Mouse (Mus musculus): ENCODE measurements around the gene Gm17783. TPM values are rescaled to one million over a fixed set of nuclear protein-coding genes. Genes with fewer than 3 reads are reported as not detected.
"Not testable (repeated sequence)": the region's sequence is repeated elsewhere in the genome, so short reads cannot be mapped to it uniquely, and the experiment has no call there.

The Gm17783 gene
- polyA plus RNA-seq (2012; rRNA removed) = not detected in 2 replicates

DNA sequence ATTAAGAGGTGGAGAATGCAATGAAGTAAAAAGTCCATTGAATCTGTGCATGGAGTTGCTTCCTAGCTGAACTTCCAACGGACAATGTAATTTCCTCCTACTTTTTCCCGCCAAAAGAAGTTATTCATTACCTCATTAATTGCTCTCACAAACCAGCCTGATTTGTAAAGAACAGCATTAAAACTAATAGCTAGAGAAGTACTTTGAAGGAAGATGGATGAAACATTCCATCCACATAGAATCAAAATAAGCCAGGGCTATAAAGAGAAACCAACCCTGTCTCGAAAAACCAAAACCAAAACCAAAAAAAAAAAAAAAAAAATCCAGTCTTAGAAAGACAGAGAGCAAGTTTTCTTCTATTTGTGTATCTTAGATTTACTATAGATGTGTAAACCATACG is at the start of gene Gm17783:
Gm17783 (minus strand) TSS at position 101 of the 400 bp plus-strand sequence.
- no peak for DNase-seq (ENCODE audit: low spot score)

DNA sequence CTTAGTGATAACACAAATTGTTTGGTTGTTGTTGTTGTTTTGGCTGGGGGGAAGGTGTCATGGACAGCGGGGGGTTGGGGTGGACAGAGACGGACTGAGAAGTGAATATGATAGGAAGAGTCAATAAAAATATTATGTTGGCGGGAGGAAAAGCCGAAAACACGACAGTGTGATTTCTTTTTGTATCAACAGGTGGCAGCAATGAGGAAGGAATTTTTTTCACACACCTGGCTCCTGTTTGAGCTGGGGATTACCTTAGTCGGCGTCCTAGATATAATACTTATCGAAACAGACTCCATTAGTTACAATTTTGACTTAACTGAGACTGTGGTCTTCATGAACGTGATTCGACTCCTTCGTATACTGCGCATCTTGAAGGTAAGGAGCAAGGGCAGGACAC is 48.0 kb upstream of the Gm17783 start:
- DNase-seq (ENCODE audit: low spot score) = no peak

DNA sequence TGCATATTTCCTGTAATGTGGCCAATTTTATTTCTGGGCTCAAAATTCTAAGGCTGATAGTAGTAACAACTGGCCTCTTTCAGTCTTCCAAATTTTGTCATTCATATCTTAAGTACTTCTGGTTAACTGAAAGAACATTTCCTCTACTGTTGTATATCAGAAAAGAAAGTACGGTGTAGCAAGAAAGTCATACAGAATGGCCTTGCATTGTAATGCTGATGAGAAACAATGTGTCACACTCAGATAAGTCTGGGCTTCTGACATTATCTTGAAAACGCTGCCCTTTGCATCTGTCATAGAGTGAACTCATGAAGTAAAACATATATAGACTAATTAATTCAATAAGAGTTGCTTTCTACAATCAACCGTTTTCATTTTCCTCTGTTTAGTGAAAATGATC is 40.5 kb upstream of the Gm17783 start:
- no peak for DNase-seq (ENCODE audit: low spot score)

- DNase-seq (ENCODE audit: low spot score) = no peak
Measured at GRCm38 (mm10) chr16:45561747-45562146, 29.9 kb upstream of the Gm17783 start.

GRCm38 (mm10) chr16:45551579-45551978 is 19.7 kb upstream of the Gm17783 start:
- DNase-seq (ENCODE audit: low spot score) = no peak

GRCm38 (mm10) chr16:45547982-45548381 is 16.1 kb upstream of the Gm17783 start:
- no peak for DNase-seq (ENCODE audit: low spot score)

DNA sequence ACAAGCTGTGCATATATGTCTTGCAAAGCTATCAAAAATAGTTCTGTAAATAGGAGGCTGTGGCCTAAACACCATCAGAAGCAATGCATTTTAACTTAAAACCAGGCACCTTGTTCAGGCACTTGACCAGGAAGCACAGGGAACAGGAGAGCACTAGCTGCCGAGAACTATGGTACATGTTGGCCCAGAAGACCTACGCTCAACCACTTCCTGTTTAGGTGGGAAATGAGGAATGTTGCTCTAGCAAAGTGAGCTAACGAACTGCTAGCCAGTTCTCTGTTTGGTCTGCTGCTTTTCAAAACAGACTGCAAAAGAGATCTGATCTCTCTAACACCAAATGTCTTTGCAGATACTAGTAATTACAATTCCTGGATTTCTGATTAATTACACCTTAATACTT is 12.5 kb upstream of the Gm17783 start:
- no peak for DNase-seq (ENCODE audit: low spot score)

DNA sequence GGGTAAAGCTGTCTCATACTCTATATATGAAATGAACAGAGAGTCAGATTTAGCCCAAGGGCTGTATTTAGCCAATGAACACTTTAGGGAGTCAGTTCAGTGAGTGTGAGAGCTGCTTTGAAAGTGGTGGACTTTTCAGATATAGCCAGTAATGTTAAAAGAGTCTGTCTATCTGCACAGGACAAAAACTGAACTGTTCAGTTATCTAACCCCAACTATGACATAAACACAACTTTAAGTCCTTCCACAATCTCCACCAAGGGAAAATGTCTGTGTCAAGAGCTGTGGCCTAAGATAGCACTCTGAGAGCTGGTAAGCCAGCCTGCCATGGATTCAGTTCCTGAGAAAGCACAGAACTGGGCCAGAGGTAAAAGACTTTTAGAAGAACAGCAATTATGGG is 10.3 kb upstream of the Gm17783 start:
- no peak for DNase-seq (ENCODE audit: low spot score)

GRCm38 (mm10) chr16:45538342-45538741 is 6.5 kb upstream of the Gm17783 start:
- not testable (repeated sequence) for DNase-seq (ENCODE audit: low spot score)

GRCm38 (mm10) chr16:45535009-45535408 is 3.2 kb upstream of the Gm17783 start, which contains the start of gene Slc9c1:
Slc9c1 (plus strand) TSS chr16:45535309.
- no peak for DNase-seq (ENCODE audit: low spot score)

- DNase-seq (ENCODE audit: low spot score) = no peak
Measured at GRCm38 (mm10) chr16:45525551-45525950, 6.3 kb downstream of the Gm17783 start.

GRCm38 (mm10) chr16:45495326-45495725 is 36.5 kb downstream of the Gm17783 start:
- DNase-seq (ENCODE audit: low spot score) = no peak

GRCm38 (mm10) chr16:45492927-45493326 is 38.9 kb downstream of the Gm17783 start, which contains the start of gene Gm609:
Gm609 (minus strand) TSS chr16:45492969.
- no peak for DNase-seq (ENCODE audit: low spot score)

DNA sequence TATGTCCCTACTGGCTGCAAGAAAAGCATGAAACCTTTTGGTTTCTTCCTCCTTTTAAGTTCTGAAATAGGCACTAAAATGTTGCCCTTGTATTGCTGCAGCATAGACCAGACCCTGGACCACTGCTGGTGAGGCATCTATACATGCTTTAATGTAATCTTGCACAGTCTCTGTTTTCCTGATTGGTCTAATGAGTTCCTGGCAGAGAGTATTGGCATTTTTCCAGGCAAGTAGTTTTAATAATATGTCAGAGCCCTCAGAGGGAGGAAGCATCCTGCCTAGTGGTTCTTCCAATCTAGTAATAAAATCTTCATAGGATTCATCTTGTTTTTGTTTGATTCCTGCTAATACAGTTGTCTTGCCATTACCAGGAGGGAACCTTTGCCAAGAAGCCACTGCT is 54.9 kb downstream of the Gm17783 start:
- DNase-seq (ENCODE audit: low spot score) = no peak

DNA sequence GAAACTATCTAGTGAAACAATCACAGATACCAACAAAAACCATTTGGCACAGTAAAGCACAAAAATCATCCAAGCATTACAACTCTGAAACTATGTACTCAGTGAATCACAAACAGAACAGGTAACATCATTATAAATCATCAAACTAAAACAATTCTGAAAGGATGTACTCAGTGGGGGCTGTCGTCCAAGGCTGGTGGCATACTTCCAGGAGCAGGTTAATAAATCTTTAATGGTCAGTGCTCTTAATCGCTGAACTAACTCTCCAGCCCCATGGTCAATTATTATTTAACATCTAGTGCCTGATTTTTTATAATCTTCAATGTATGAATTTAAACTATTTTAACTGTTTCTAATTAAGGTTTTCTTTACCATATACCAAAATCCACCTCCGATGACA is 60.0 kb downstream of the Gm17783 start:
- not testable (repeated sequence) for DNase-seq (ENCODE audit: low spot score)

Other genes with a start within 250 kb of the Gm17783 start
- gene Cd200, start 123.0 kb downstream of the Gm17783 start, polyA plus RNA-seq (2012; rRNA removed) = 146 and 197 TPM in 2 replicates
- gene Gm609, start 39.1 kb downstream of the Gm17783 start, polyA plus RNA-seq (2012; rRNA removed) = 0.27 and 0.48 TPM in 2 replicates
- gene Slc9c1, start 3.3 kb upstream of the Gm17783 start, polyA plus RNA-seq (2012; rRNA removed) = not detected in 2 replicates
- gene Gcsam, start 78.3 kb upstream of the Gm17783 start, polyA plus RNA-seq (2012; rRNA removed) = 0.32 and 0.45 TPM in 2 replicates
- 1.6 and 2.5 TPM in 2 replicates for gene BC016579, start 122.0 kb upstream of the Gm17783 start, polyA plus RNA-seq (2012; rRNA removed)
- gene Tmprss7, start 161.6 kb upstream of the Gm17783 start, polyA plus RNA-seq (2012; rRNA removed) = 0.04 and 0.22 TPM in 2 replicates
- 1.4 and 2.0 TPM in 2 replicates for gene Tagln3, start 192.6 kb upstream of the Gm17783 start, polyA plus RNA-seq (2012; rRNA removed)
- gene Abhd10, start 210.9 kb upstream of the Gm17783 start, polyA plus RNA-seq (2012; rRNA removed) = 19.8 and 22.0 TPM in 2 replicates

Data from urinary bladder, adult 2 months (tissue).